Mouse (Mus musculus) intestine, embryonic 14.5 days (tissue): ENCODE data around the gene Usp12. TPM values are rescaled to one million over a fixed set of nuclear protein-coding genes. Genes with fewer than 3 reads are reported as not detected.

Experiments
- ATAC-seq: fragments of 200-750 bp; cut with Nextera tagmentation; replicated peaks from 2 replicates; pipeline ENCODE4 v1.8.0; 2017; ENCODE audit warnings: low read depth, moderate number of reproducible peaks, moderate TSS enrichment, moderate library complexity; ENCODE audit not compliant: low FRiP score, low TSS enrichment
- DNase-seq: peaks from one replicate; pipeline ENCODE4 v3.0.0-alpha.2; 2018; ENCODE audit warnings: low spot score
- H3K27ac ChIP-seq: fragments of 300-500 bp; sonication (generic); 2 replicates; pipeline ENCODE4 v1.5.1; 2014; ENCODE audit warnings: low read depth, mild to moderate bottlenecking, control low read depth
- H3K27me3 ChIP-seq: fragments of 300-500 bp; sonication (generic); replicated peaks from 2 replicates; pipeline ENCODE4 v1.6.1; 2014; ENCODE audit warnings: low read length, control low read depth; ENCODE audit not compliant: control insufficient read depth, insufficient read depth
- H3K36me3 ChIP-seq: fragments of 300-500 bp; sonication (generic); 2 replicates; pipeline ENCODE4 v1.6.1; 2014; ENCODE audit warnings: low read length, control low read depth; ENCODE audit not compliant: control insufficient read depth, insufficient read depth
- H3K4me1 ChIP-seq: fragments of 300-500 bp; sonication (generic); replicated peaks from 2 replicates; pipeline ENCODE4 v1.6.1; 2014; ENCODE audit warnings: low read length, control low read depth, mixed read lengths; ENCODE audit not compliant: control insufficient read depth, insufficient read depth
- H3K4me2 ChIP-seq: fragments of 300-500 bp; sonication (generic); 2 replicates; pipeline ENCODE4 v1.6.1; 2014; ENCODE audit warnings: low read length
- H3K4me3 ChIP-seq: fragments of 300-500 bp; sonication (generic); 2 replicates; pipeline ENCODE4 v1.5.1; 2014; ENCODE audit warnings: low read depth, low read length, control low read depth, mixed read lengths
- H3K9ac ChIP-seq: fragments of 300-500 bp; sonication (generic); 2 replicates; pipeline ENCODE4 v1.6.1; 2014; ENCODE audit warnings: mild to moderate bottlenecking, low read length
- H3K9me3 ChIP-seq: fragments of 300-500 bp; sonication (generic); 2 replicates; pipeline ENCODE4 v1.6.1; 2016; ENCODE audit warnings: low read length, control low read depth; ENCODE audit not compliant: control insufficient read depth
- whole genome bisulfite sequencing: fragments of 180-500 bp; shearing (Covaris S2); extraction: QIAGEN DNeasy Blood & Tissue Kit; methylation state at CpG from one replicate; pipeline ENCODE4 v1.1.7; 2014; 5-methylcytosine and 5-hydroxymethylcytosine counted together
- polyA plus RNA-seq: library from polyadenylated mRNA; unstranded; fragments of >200 nt; fragmentation: Nextera tagmentation; extraction: Ambion mirVana; gene quantifications from 2 replicates; pipeline ENCODE4 v1.2.1, GENCODE M21; 2014

Gene Usp12
- polyA plus RNA-seq, result 19.2 and 19.6 TPM in 2 replicates

GRCm38 (mm10) chr5:146794853-146795252, at the start of gene Usp12:
Usp12 (minus strand) TSS chr5:146795006.
- H3K27me3 ChIP-seq, result no peaks in the 10 kb centered on the region
- ATAC-seq, result peak; percentile 97
- H3K9ac ChIP-seq, result peak within 1 kb of the TSS; percentile 88
- peak within 1 kb of the TSS; percentile 89 for H3K27ac ChIP-seq
- H3K4me1 ChIP-seq, result peaks cover 31% of the 10 kb centered on the region
- H3K4me3 ChIP-seq, result peak within 1 kb of the TSS; percentile 80
- no peaks in the 10 kb centered on the region for H3K9me3 ChIP-seq
- peak; percentile 100 for DNase-seq
- H3K4me2 ChIP-seq, result peak within 1 kb of the TSS; percentile 91
- H3K36me3 ChIP-seq, result no peaks in the 10 kb centered on the region
- under 1% methylated on average over 43 of the region's 51 CpGs for WGBS

GRCm38 (mm10) chr5:146844301-146844941, 49.6 kb upstream of the Usp12 start:
- DNase-seq (no peak), ATAC-seq (peak; percentile 5; the same call in 1 of the 2 replicates)
- peaks cover 20% of the 10 kb centered on the region for H3K4me1 ChIP-seq
- peak overlapping the region; percentile 90 for H3K4me2 ChIP-seq
- H3K36me3 ChIP-seq, result no peaks in the 10 kb centered on the region
- peak overlapping the region; percentile 73 for H3K27ac ChIP-seq
- 12% methylated on average over 6 of the region's 6 CpGs for WGBS
- H3K4me3 ChIP-seq, result peak overlapping the region; percentile 69
- H3K27me3 ChIP-seq, result no peaks in the 10 kb centered on the region
- H3K9me3 ChIP-seq, result no peaks in the 10 kb centered on the region
- peak overlapping the region; percentile 65 for H3K9ac ChIP-seq

GRCm38 (mm10) chr5:146841996-146842395, 47.2 kb upstream of the Usp12 start:
- H3K9ac ChIP-seq, result no peak overlapping the region
- H3K4me1 ChIP-seq, result peaks cover 17% of the 10 kb centered on the region; the same call in 1 of the 2 replicates
- H3K27ac ChIP-seq, result no peak overlapping the region
- no peak overlapping the region for H3K4me3 ChIP-seq
- no peak for DNase-seq
- H3K4me2 ChIP-seq, result no peak overlapping the region
- H3K36me3 ChIP-seq, result peaks cover 19% of the 10 kb centered on the region
- H3K9me3 ChIP-seq, result no peaks in the 10 kb centered on the region
- no peaks in the 10 kb centered on the region for H3K27me3 ChIP-seq
- WGBS, result 74% methylated on average over 4 of the region's 4 CpGs
- no peak for ATAC-seq

DNA sequence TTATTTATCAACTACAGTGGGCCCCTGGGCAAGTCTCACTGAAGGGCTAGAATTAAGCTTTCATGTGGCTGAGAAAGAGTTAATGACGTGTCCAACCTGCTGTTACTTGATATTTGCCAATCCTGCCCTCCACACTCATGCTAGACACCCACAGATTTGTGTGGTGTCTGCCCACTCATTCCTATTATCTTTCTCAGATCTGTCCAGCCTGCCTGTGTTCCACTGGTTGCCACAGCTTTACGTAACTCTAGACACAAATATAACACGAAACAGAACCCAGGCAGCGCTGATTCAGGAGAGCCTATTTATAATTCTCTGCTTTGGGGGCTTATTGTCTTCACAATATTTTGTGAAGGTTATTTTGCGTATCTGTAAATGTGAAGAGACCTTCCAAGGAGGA, 46.5 kb upstream of the Usp12 start:
- H3K4me2 ChIP-seq, result no peak overlapping the region
- 80% methylated on average over 5 of the region's 5 CpGs for WGBS
- H3K4me3 ChIP-seq, result no peak overlapping the region
- no peaks in the 10 kb centered on the region for H3K9me3 ChIP-seq
- H3K27ac ChIP-seq, result no peak overlapping the region
- peaks cover 26% of the 10 kb centered on the region for H3K36me3 ChIP-seq
- DNase-seq (no peak), ATAC-seq (no peak)
- H3K4me1 ChIP-seq, result peaks cover 13% of the 10 kb centered on the region; the same call in 1 of the 2 replicates
- no peaks in the 10 kb centered on the region for H3K27me3 ChIP-seq
- H3K9ac ChIP-seq, result no peak overlapping the region

DNA sequence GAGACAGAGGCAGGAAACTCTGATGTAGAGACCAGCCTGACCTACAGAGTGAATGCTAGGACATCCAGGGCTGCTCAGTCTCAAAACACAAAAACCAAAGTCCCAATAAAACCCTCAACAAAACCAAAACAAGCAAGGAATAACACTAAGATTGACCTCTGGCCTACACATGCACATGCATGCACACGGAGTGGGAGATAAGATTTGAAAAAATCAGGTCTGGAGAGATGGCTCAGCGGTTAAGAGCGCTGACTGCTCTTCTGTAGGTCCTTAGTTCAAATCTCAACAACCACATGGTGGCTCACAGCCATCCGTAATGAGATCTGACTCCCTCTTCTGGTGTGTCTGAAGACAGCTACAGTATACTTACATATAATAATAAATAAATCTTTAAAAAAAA, 45.6 kb upstream of the Usp12 start:
- ATAC-seq (no peak), DNase-seq (no peak)
- no peaks in the 10 kb centered on the region for H3K9me3 ChIP-seq
- peaks cover 6% of the 10 kb centered on the region; the same call in 1 of the 2 replicates for H3K4me1 ChIP-seq
- no peak overlapping the region for H3K4me2 ChIP-seq
- no peak overlapping the region for H3K27ac ChIP-seq
- no peaks in the 10 kb centered on the region for H3K27me3 ChIP-seq
- no peak overlapping the region for H3K4me3 ChIP-seq
- WGBS, result 76% methylated on average over 4 of the region's 4 CpGs
- H3K9ac ChIP-seq, result no peak overlapping the region
- H3K36me3 ChIP-seq, result peaks cover 35% of the 10 kb centered on the region

GRCm38 (mm10) chr5:146839760-146840159, 45.0 kb upstream of the Usp12 start:
- H3K4me1 ChIP-seq, result peaks cover 6% of the 10 kb centered on the region
- H3K4me3 ChIP-seq, result no peak overlapping the region
- no peak for ATAC-seq
- H3K4me2 ChIP-seq, result no peak overlapping the region
- H3K27ac ChIP-seq, result no peak overlapping the region
- no peak for DNase-seq
- no peaks in the 10 kb centered on the region for H3K9me3 ChIP-seq
- H3K9ac ChIP-seq, result no peak overlapping the region
- peaks cover 41% of the 10 kb centered on the region for H3K36me3 ChIP-seq
- WGBS, result 54% methylated on average over 5 of the region's 5 CpGs
- H3K27me3 ChIP-seq, result no peaks in the 10 kb centered on the region

DNA sequence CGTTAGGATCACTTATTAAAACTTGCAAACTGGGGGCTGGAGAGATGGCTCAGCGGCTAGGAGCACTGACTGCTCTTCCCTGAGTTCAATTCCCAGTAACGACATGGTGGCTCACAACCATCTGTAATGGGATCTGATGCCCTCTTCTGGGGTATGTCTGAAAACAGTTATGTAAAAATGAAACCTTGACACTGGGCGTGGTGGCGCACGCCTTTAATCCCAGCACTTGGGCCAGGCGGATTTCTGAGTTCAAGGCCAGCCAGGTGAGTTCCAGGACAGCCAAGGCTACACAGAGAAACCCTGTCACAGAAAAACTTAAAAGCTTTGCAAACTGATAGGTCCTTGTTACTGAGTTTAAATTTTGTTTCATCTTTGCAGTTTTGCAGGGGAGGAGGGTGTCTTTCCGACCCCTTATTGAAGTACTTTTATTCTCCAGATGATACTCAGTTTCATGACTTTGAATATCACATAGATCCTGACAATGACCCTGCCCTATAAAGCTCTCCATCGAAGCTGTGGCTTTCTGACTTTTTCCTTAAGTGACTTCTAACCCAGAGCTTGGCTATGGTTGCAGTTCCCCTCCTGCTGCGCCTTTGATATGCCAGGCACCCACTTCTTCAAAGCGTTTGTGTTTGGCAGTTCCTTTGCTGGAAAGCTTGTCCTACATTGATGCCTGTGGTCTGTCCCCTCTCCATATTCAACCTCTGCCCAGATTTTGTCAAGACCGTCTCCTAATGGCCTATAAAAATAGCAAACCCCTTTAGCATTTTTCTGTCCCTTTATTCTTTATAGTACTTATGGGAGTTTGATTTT, 44.2 kb upstream of the Usp12 start:
- Histone ChIP-seq H3K9me3 (no peaks in the 10 kb centered on the region), H3K27me3 (no peaks in the 10 kb centered on the region), H3K4me2 (no peak overlapping the region), H3K4me1 (peaks cover 6% of the 10 kb centered on the region), H3K9ac (no peak overlapping the region), H3K36me3 (peaks cover 49% of the 10 kb centered on the region), H3K27ac (no peak overlapping the region), H3K4me3 (no peak overlapping the region)
- ATAC-seq (no peak), DNase-seq (no peak)
- WGBS, result 48% methylated on average over 12 of the region's 12 CpGs

DNA sequence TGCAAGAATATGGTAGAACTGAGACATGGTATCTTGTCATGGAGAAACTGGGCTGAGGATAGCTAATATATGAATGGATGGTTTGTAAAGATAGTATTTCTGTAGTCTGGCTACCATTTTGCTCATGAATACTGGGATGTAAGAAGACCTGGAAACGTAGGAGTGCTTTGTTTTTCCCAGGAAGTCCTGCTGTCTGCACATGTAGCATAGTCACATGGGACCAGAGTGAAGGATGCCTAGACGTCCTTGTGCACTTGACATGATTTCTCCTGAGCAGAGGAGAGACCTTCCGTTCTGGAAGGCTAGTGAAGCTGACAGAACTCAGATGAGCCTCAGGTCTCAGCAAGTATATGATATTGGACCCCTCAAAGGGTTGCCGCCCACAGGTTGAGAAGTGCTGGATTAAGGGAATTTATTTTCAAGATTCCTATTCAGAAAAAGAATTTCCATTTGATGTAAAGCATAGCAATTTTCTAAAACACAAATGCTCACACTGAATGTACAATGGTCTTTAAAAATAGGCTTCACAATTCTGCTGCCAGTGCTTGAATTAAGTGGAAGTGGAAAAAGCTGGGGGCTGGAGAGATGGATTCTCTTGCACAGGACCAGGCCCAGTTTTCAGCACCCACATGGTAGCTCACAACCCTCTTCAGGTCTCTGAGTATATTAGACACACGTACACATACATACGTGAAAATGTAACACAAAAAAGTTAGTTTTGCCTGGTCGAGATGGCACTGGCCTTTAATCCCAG, 43.3 kb upstream of the Usp12 start:
- H3K4me2 ChIP-seq, result no peak overlapping the region
- H3K9ac ChIP-seq, result no peak overlapping the region
- no peaks in the 10 kb centered on the region for H3K27me3 ChIP-seq
- DNase-seq (no peak), ATAC-seq (no peak)
- no peaks in the 10 kb centered on the region for H3K9me3 ChIP-seq
- peaks cover 50% of the 10 kb centered on the region for H3K36me3 ChIP-seq
- H3K27ac ChIP-seq, result no peak overlapping the region
- 69% methylated on average over 7 of the region's 7 CpGs for WGBS
- H3K4me3 ChIP-seq, result no peak overlapping the region
- peaks cover 10% of the 10 kb centered on the region for H3K4me1 ChIP-seq
